Mouse (Mus musculus): ENCODE results near the gene Ptprn.

- TF ChIP-seq ZC3H11A (IDR thresholded peaks at IDR 0.05; ENCODE audit: borderline replicate concordance, low read depth, low read length) (no peak), MAFK (IDR thresholded peaks at IDR 0.05; ENCODE audit: insufficient read depth, low read depth, low read length) (no peak), HCFC1 (IDR thresholded peaks at IDR 0.05; ENCODE audit: borderline replicate concordance, insufficient read depth, low read length) (no peak), CHD2 (IDR thresholded peaks at IDR 0.05; ENCODE audit: low read depth, low read length) (no peak)
These were observed 44.8 kb downstream of the Ptprn start, which contains the start of gene Tuba4a for GRCm38 (mm10) chr1:75219531-75219930.
